Mouse (Mus musculus) neural tube, embryonic 14.5 days (tissue): Measurements from ENCODE around the gene Ptprm. TPM values are rescaled to one million over a fixed set of nuclear protein-coding genes. Genes with fewer than 3 reads are reported as not detected.
A peak's percentile ranks its signal among the peaks of the same experiment; 100 is the strongest.

Source experiments
- ATAC-seq: fragments of 200-750 bp; cut with Nextera tagmentation; 2 replicates; pipeline ENCODE4 v1.8.0; 2017; ENCODE audit warnings: low read depth, mild to moderate bottlenecking, moderate TSS enrichment, moderate library complexity
- H3K27ac ChIP-seq: fragments of 300-500 bp; sonication (generic); 2 replicates; pipeline ENCODE4 v1.5.1; 2014; ENCODE audit warnings: low read depth, mild to moderate bottlenecking, control low read depth, low read length, moderate library complexity, mixed read lengths
- H3K27me3 ChIP-seq: fragments of 300-500 bp; sonication (generic); 2 replicates; pipeline ENCODE4 v1.6.1; 2014; ENCODE audit warnings: low read length; ENCODE audit not compliant: control insufficient read depth, insufficient read depth
- H3K36me3 ChIP-seq: fragments of 300-500 bp; sonication (generic); 2 replicates; pipeline ENCODE4 v1.6.1; 2014; ENCODE audit warnings: low read length, mixed read lengths; ENCODE audit not compliant: control insufficient read depth, insufficient read depth
- H3K4me1 ChIP-seq: fragments of 300-500 bp; sonication (generic); 2 replicates; pipeline ENCODE4 v1.6.1; 2014; ENCODE audit warnings: low read length; ENCODE audit not compliant: control insufficient read depth, insufficient read depth
- H3K4me2 ChIP-seq: fragments of 300-500 bp; sonication (generic); 2 replicates; pipeline ENCODE4 v1.6.1; 2014; ENCODE audit warnings: mild to moderate bottlenecking, low read depth, low read length, control low read depth
- H3K4me3 ChIP-seq: fragments of 300-500 bp; sonication (generic); 2 replicates; pipeline ENCODE4 v1.5.1; 2014; ENCODE audit warnings: low read depth, low read length, control low read depth, mixed read lengths
- H3K9ac ChIP-seq: fragments of 300-500 bp; sonication (generic); replicated peaks from 2 replicates; pipeline ENCODE4 v1.6.1; 2014; ENCODE audit warnings: low read depth, mild to moderate bottlenecking, control low read depth, low read length, mixed read lengths
- H3K9me3 ChIP-seq: fragments of 300-500 bp; sonication (generic); 2 replicates; pipeline ENCODE4 v1.6.1; 2016; ENCODE audit warnings: low read length; ENCODE audit not compliant: control insufficient read depth
- WGBS: fragments of 180-500 bp; shearing (Covaris S2); extraction: QIAGEN DNeasy Blood & Tissue Kit; methylation state at CpG from one replicate; pipeline ENCODE4 v1.1.7; 2014; 5-methylcytosine and 5-hydroxymethylcytosine counted together
- polyA plus RNA-seq: library from polyadenylated mRNA; unstranded; fragments of >200 nt; fragmentation: Nextera tagmentation; extraction: Ambion mirVana; gene quantifications from 2 replicates; pipeline ENCODE4 v1.2.1, GENCODE M21; 2014

Gene Ptprm
- polyA plus RNA-seq, 1 experiment from 2014 or later = 26.9 TPM

- 75% methylated on average over 8 of the region's 8 CpGs for WGBS
- Histone ChIP-seq H3K27me3 (no peaks in the 10 kb centered on the region), H3K9ac (no peak overlapping the region), H3K36me3 (no peaks in the 10 kb centered on the region), H3K4me3 (no peak overlapping the region), H3K27ac (no peak overlapping the region), H3K4me1 (peaks cover 7% of the 10 kb centered on the region; the same call in 1 of the 2 replicates), H3K9me3 (no peaks in the 10 kb centered on the region), H3K4me2 (no peak overlapping the region)
- no peak for ATAC-seq
Measured at GRCm38 (mm10) chr17:67136421-67136820, 217.8 kb downstream of the Ptprm start.

GRCm38 (mm10) chr17:67134235-67134634 is 220.0 kb downstream of the Ptprm start:
- H3K36me3 ChIP-seq = no peaks in the 10 kb centered on the region
- no peak overlapping the region for H3K27ac ChIP-seq
- ATAC-seq = no peak
- no peak overlapping the region for H3K9ac ChIP-seq
- peaks cover 7% of the 10 kb centered on the region; the same call in 1 of the 2 replicates for H3K4me1 ChIP-seq
- H3K27me3 ChIP-seq = no peaks in the 10 kb centered on the region
- no peaks in the 10 kb centered on the region for H3K9me3 ChIP-seq
- no peak overlapping the region for H3K4me2 ChIP-seq
- H3K4me3 ChIP-seq = no peak overlapping the region
- 85% methylated on average over 4 of the region's 4 CpGs for WGBS

DNA sequence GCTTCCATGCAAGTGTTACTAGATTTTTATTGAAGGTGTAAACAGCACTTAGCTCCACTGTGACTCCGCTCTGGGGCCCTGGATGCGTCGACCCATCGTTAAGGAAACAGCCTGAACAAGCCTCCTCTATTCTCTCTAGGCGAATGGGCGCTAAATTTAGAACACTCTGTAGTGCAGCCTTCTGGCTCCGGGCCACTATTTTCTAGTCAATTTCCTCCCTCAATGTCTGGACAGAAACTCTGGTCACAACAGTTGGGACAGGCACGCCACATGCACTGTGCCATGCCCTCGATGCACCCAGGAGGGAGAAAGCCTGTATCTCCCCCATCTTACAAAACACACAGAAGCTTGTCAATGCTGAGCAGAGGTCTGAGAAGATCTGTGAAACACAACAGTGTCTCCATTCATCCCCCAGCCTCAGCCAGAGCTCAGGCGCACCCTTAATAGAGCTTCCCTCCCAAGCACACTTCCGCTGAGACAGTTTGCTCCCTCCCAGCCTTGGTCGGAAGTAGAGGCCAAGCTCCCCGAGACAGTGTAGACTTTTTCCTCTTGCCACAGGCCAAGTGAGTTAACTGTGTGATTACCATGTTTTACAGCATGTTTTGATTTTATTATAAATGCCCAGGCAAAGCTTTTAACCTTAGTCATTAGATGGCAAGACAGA is 220.7 kb downstream of the Ptprm start:
- WGBS = 30% methylated on average over 13 of the region's 13 CpGs
- no peaks in the 10 kb centered on the region for H3K36me3 ChIP-seq
- H3K4me2 ChIP-seq = no peak overlapping the region
- H3K27ac ChIP-seq = peak overlapping the region; percentile 55; the same call in 1 of the 2 replicates
- no peaks in the 10 kb centered on the region for H3K9me3 ChIP-seq
- H3K4me1 ChIP-seq = peaks cover 7% of the 10 kb centered on the region; the same call in 1 of the 2 replicates
- H3K4me3 ChIP-seq = no peak overlapping the region
- H3K9ac ChIP-seq = no peak overlapping the region
- H3K27me3 ChIP-seq = no peaks in the 10 kb centered on the region
- ATAC-seq = peak; percentile 70; the same call in 1 of the 2 replicates

- H3K4me3 ChIP-seq = no peak overlapping the region
- peaks cover 7% of the 10 kb centered on the region; the same call in 1 of the 2 replicates for H3K4me1 ChIP-seq
- 95% methylated on average over 4 of the region's 4 CpGs for WGBS
- no peaks in the 10 kb centered on the region for H3K27me3 ChIP-seq
- H3K27ac ChIP-seq = peak overlapping the region; percentile 30; the same call in 1 of the 2 replicates
- no peak overlapping the region for H3K9ac ChIP-seq
- H3K4me2 ChIP-seq = no peak overlapping the region
- no peaks in the 10 kb centered on the region for H3K9me3 ChIP-seq
- ATAC-seq = no peak
- H3K36me3 ChIP-seq = no peaks in the 10 kb centered on the region
Measured at GRCm38 (mm10) chr17:67133026-67133425, 221.2 kb downstream of the Ptprm start.

DNA sequence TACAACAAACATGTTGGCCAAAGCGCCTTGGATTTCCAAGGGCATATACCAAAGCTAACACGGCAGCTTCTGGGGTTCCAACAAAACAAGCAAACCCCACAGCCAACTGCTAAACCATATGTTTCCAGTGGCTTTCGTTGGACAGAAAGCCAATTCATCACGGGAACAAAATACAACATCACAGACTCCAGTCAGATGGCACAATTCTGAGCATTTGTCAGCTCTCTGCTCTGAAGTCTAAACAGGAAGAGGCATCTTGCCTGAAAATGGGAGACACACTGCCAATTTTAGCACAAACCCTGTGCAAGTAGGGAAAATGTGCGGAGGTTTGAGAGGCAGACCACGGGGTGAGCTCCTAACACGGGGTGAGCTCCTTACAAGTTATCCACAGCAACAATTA is 226.7 kb downstream of the Ptprm start:
- no peaks in the 10 kb centered on the region for H3K9me3 ChIP-seq
- H3K9ac ChIP-seq = no peak overlapping the region
- H3K36me3 ChIP-seq = no peaks in the 10 kb centered on the region
- no peaks in the 10 kb centered on the region for H3K4me1 ChIP-seq
- no peak overlapping the region for H3K27ac ChIP-seq
- ATAC-seq = no peak
- 76% methylated on average over 7 of the region's 7 CpGs for WGBS
- no peak overlapping the region for H3K4me2 ChIP-seq
- no peak overlapping the region for H3K4me3 ChIP-seq
- H3K27me3 ChIP-seq = no peaks in the 10 kb centered on the region

- no peak for ATAC-seq
- 56% methylated on average over 4 of the region's 4 CpGs for WGBS
Measured at GRCm38 (mm10) chr17:67125596-67125995, 228.7 kb downstream of the Ptprm start.

GRCm38 (mm10) chr17:67124294-67124693 is 230.0 kb downstream of the Ptprm start:
- no peak overlapping the region for H3K9ac ChIP-seq
- peak; percentile 44; the same call in 1 of the 2 replicates for ATAC-seq
- no peak overlapping the region for H3K4me2 ChIP-seq
- WGBS = 60% methylated on average over 5 of the region's 5 CpGs
- H3K27ac ChIP-seq = no peak overlapping the region
- H3K9me3 ChIP-seq = no peaks in the 10 kb centered on the region
- no peak overlapping the region for H3K4me3 ChIP-seq
- H3K27me3 ChIP-seq = no peaks in the 10 kb centered on the region
- peaks cover 6% of the 10 kb centered on the region; the same call in 1 of the 2 replicates for H3K4me1 ChIP-seq
- no peaks in the 10 kb centered on the region for H3K36me3 ChIP-seq

More at GRCm38 (mm10) chr17:67125596-67125995, 228.7 kb downstream of the Ptprm start:
- Histone ChIP-seq H3K4me1 (no peaks in the 10 kb centered on the region), H3K4me3 (no peak overlapping the region), H3K4me2 (no peak overlapping the region), H3K27me3 (no peaks in the 10 kb centered on the region), H3K9me3 (no peaks in the 10 kb centered on the region), H3K27ac (no peak overlapping the region), H3K9ac (no peak overlapping the region), H3K36me3 (no peaks in the 10 kb centered on the region)

- Histone ChIP-seq H3K36me3 (no peaks in the 10 kb centered on the region), H3K9me3 (no peaks in the 10 kb centered on the region), H3K27ac (no peak overlapping the region), H3K9ac (no peak overlapping the region), H3K27me3 (no peaks in the 10 kb centered on the region), H3K4me3 (no peak overlapping the region), H3K4me1 (peaks cover 6% of the 10 kb centered on the region; the same call in 1 of the 2 replicates), H3K4me2 (no peak overlapping the region)
- no peak for ATAC-seq
- WGBS = 90% methylated on average over 5 of the region's 5 CpGs
Measured at GRCm38 (mm10) chr17:67123722-67124121, 230.5 kb downstream of the Ptprm start.

DNA sequence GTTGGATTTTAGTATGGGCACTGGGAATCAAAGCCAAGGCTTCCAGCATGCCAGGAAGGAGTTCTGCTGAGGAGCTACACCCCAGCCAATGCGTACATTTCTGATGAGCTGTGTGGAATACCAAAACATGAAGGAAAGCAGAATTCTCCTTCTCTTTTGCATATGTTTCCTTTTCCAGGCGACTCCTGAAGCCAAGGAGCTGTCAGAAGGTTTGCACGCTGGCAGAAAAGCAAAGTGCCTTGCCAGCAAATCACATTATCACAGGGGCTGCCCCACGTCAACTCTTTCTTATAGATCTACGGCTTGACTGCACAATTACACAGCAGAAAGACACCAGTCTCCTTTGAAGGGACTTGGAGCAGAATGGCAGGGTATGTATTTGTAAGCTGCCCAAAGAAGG is 233.4 kb downstream of the Ptprm start:
- Histone ChIP-seq H3K4me2 (no peak overlapping the region), H3K4me3 (no peak overlapping the region), H3K9me3 (no peaks in the 10 kb centered on the region), H3K36me3 (no peaks in the 10 kb centered on the region), H3K4me1 (peaks cover 6% of the 10 kb centered on the region; the same call in 1 of the 2 replicates), H3K9ac (no peak overlapping the region), H3K27me3 (no peaks in the 10 kb centered on the region), H3K27ac (no peak overlapping the region)
- ATAC-seq = no peak
- 72% methylated on average over 5 of the region's 5 CpGs for WGBS
